Mouse (Mus musculus) layer of hippocampus, adult 2 months (tissue): ENCODE data around the gene Camk1. TPM values are rescaled to one million over a fixed set of nuclear protein-coding genes. Genes with fewer than 3 reads are reported as not detected.

Experiments used
- DNase-seq, 2 experiments: peaks; one replicate each; pipeline ENCODE4 v3.0.0; 2022; ENCODE audit warnings: low spot score in 2 of 2
- H3K27ac ChIP-seq: fragments of 200-600 bp; 2 replicates; pipeline ENCODE4 v1.8.1; 2022
- H3K4me3 ChIP-seq: fragments of 200-600 bp; 2 replicates; pipeline ENCODE4 v1.8.1; 2022; ENCODE audit warnings: mild to moderate bottlenecking
- CTCF ChIP-seq: fragments of 200-600 bp; conservative IDR thresholded peaks from 2 replicates; pipeline ENCODE4 v1.8.1; 2022; ENCODE audit warnings: antibody characterized with exemption, mild to moderate bottlenecking, moderate library complexity
- total RNA-seq, 2 experiments: library from RNA; stranded (reverse); gene quantifications; 2 replicates each; pipeline ENCODE4 v1.2.3; 2021

The Camk1 gene
- total RNA-seq, 2 experiments from 2014 or later: 45.4 to 52.0 TPM

DNA sequence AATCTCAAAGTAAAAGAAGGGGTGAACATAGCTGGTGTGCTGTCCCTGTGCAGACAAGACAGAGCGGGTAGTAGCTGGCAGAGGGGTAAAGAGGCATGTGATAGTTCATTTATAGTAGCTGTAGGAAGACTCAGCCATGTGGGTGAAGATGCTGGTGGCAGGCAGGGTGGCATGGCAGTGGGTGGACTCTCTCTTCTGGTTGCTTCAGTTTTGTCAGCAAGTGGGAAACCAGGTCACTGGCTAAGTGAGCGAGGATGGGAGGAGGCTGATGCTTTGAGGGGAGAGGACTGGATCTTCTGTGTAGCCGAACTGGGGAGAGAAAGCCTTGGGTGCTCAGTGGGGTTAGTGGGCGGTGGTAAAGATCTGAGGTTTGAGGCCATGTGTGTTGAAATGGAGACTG, 56.5 kb downstream of the Camk1 start:
- no peak overlapping the region for H3K27ac ChIP-seq
- TF ChIP-seq CTCF: no peak
- DNase-seq: no peak
- no peak overlapping the region for H3K4me3 ChIP-seq

DNA sequence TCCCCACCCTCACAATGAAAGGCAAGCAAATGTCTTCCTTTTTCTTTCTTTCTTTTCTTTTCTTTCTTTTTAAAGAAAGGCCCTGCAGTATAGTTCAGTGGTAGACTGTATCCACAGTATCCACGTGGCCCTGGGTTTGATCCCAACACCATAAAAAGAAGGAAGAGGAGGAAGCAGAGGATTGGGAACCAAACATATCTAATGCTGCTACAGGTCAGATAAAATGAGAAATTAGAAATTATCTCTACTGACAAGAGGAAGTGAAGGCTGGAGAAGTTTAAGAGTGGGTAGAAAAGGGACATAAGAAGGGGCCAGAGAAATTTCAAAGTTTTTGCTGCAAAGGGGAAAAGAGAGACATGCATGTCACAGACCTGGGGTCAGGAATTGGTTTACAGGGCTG, 57.5 kb downstream of the Camk1 start:
- Histone ChIP-seq H3K4me3 (no peak overlapping the region), H3K27ac (no peak overlapping the region)
- TF ChIP-seq CTCF: no peak
- no peak for DNase-seq

DNA sequence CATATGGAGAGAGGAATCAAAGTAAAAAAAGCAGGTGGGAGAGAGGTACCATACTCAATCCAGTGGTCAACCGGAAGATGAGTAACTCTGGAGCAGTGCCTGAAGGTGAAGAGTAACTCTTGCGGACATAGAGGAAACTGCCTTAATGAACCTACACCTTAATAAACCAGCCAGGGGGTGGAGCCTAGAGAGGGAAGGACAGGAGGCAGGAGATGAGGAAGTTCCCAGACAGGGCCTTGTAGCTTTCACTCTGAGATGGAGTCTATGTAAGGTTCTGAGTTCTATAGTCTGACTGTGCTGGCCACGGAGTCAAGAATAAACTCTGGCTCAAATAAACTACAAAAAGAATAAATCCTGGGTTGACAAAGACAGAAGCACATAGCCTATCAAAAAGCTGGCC, 58.9 kb downstream of the Camk1 start:
- TF ChIP-seq CTCF: no peak
- Histone ChIP-seq H3K27ac (no peak overlapping the region), H3K4me3 (no peak overlapping the region)
- DNase-seq: no peak

Other genes starting within 250 kb of the Camk1 start
- 10 to 100 TPM; 81.3 to 83.0 TPM for gene Lhfpl4, start 148.6 kb downstream of the Camk1 start, total RNA-seq
- gene Mtmr14, start 106.1 kb downstream of the Camk1 start, total RNA-seq: 10 to 100 TPM; 15.0 to 15.6 TPM
- gene Cpne9, start 61.7 kb downstream of the Camk1 start, total RNA-seq: 10 to 100 TPM; 24.0 to 24.7 TPM
- gene Brpf1, start 36.8 kb downstream of the Camk1 start, total RNA-seq: 10 to 100 TPM; 41.0 to 43.8 TPM
- 10 to 100 TPM in 1 of 2 experiments, 1 to 10 TPM in 1; 9.1 to 10.6 TPM for gene Ogg1, start 17.0 kb downstream of the Camk1 start, total RNA-seq
- gene Tada3, start 33.9 kb upstream of the Camk1 start, total RNA-seq: 10 to 100 TPM; 50.5 to 53.5 TPM
- gene Arpc4, start 34.1 kb upstream of the Camk1 start, total RNA-seq: 100 to 1,000 TPM; 308 to 330 TPM
- 10 to 100 TPM; 15.5 to 23.2 TPM for gene Ttll3, start 45.3 kb upstream of the Camk1 start, total RNA-seq
- gene Rpusd3, start 75.4 kb upstream of the Camk1 start, total RNA-seq: 10 to 100 TPM; 40.2 to 44.4 TPM
- gene Cidec, start 91.8 kb upstream of the Camk1 start, total RNA-seq: not detected
- 10 to 100 TPM; 41.9 to 42.3 TPM for gene Jagn1, start 98.6 kb upstream of the Camk1 start, total RNA-seq
- under 1 TPM; 0.22 to 0.46 TPM for gene Il17re, start 114.5 kb upstream of the Camk1 start, total RNA-seq
- gene Il17rc, start 127.4 kb upstream of the Camk1 start, total RNA-seq: 1 to 10 TPM; 4.7 to 6.3 TPM
- 100 to 1,000 TPM; 105 to 120 TPM for gene Creld1, start 139.3 kb upstream of the Camk1 start, total RNA-seq
- 10 to 100 TPM; 53.9 to 59.1 TPM for gene Prrt3, start 157.9 kb upstream of the Camk1 start, total RNA-seq
- gene Emc3, start 187.7 kb upstream of the Camk1 start, total RNA-seq: 10 to 100 TPM; 73.4 to 76.3 TPM
- 1 to 10 TPM; 2.4 to 3.8 TPM for gene Fancd2, start 187.7 kb upstream of the Camk1 start, total RNA-seq